Mouse (Mus musculus) heart, embryonic 15.5 days (tissue): ENCODE data around the gene Zfp422. TPM values are rescaled to one million over a fixed set of nuclear protein-coding genes. Genes with fewer than 3 reads are reported as not detected.

ENCODE experiments used
- ATAC-seq: fragments of 200-750 bp; cut with Nextera tagmentation; replicated peaks from 2 replicates; pipeline ENCODE4 v1.8.0; 2017; ENCODE audit warnings: low read depth, moderate TSS enrichment; ENCODE audit not compliant: insufficient number of reproducible peaks, insufficient read depth, low FRiP score
- H3K27ac ChIP-seq: fragments of 300-500 bp; sonication (generic); 2 replicates; pipeline ENCODE4 v1.5.1; 2015; ENCODE audit warnings: mild to moderate bottlenecking, inconsistent platforms
- H3K27me3 ChIP-seq: fragments of 300-500 bp; sonication (generic); 2 replicates; pipeline ENCODE4 v1.6.1; 2015; ENCODE audit warnings: inconsistent platforms
- H3K36me3 ChIP-seq: fragments of 300-500 bp; sonication (generic); 2 replicates; pipeline ENCODE4 v1.6.1; 2015; ENCODE audit warnings: mild to moderate bottlenecking, inconsistent platforms
- H3K4me1 ChIP-seq: fragments of 300-500 bp; sonication (generic); replicated peaks from 2 replicates; pipeline ENCODE4 v1.6.1; 2015; ENCODE audit warnings: inconsistent platforms
- H3K4me2 ChIP-seq: fragments of 300-500 bp; sonication (generic); 2 replicates; pipeline ENCODE4 v1.6.1; 2015; ENCODE audit warnings: inconsistent platforms, mild to moderate bottlenecking, moderate library complexity
- H3K4me3 ChIP-seq: fragments of 300-500 bp; sonication (generic); 2 replicates; pipeline ENCODE4 v1.5.1; 2015; ENCODE audit warnings: mild to moderate bottlenecking, inconsistent platforms
- H3K9ac ChIP-seq: fragments of 300-500 bp; sonication (generic); 2 replicates; pipeline ENCODE4 v1.6.1; 2015; ENCODE audit warnings: mild to moderate bottlenecking, inconsistent platforms
- H3K9me3 ChIP-seq: fragments of 300-500 bp; sonication (generic); replicated peaks from 2 replicates; pipeline ENCODE4 v1.6.1; 2016; ENCODE audit warnings: inconsistent platforms
- WGBS: fragments of 180-500 bp; shearing (Covaris S2); methylation state at CpG from one replicate; pipeline ENCODE4 v1.1.7; 2015; ENCODE audit warnings: mixed read lengths; 5-methylcytosine and 5-hydroxymethylcytosine counted together
- polyA plus RNA-seq: library from polyadenylated mRNA; unstranded; fragments of >200 nt; fragmentation: Nextera tagmentation; extraction: Ambion mirVana; gene quantifications from 2 replicates; pipeline ENCODE4 v1.2.1, GENCODE M21; 2015

Zfp422 gene
- polyA plus RNA-seq = 74.8 and 81.6 TPM in 2 replicates

- Histone ChIP-seq H3K27me3 (no peaks in the 10 kb centered on the region), H3K36me3 (peaks cover 21% of the 10 kb centered on the region), H3K9ac (peak within 1 kb of the TSS; percentile 82), H3K4me1 (peaks cover 13% of the 10 kb centered on the region; the same call in 1 of the 2 replicates), H3K4me3 (peak within 1 kb of the TSS; percentile 79), H3K4me2 (peak within 1 kb of the TSS; percentile 66), H3K9me3 (no peaks in the 10 kb centered on the region), H3K27ac (peak within 1 kb of the TSS; percentile 85)
- peak; percentile 80 for ATAC-seq
- WGBS = under 1% methylated on average over 56 of the region's 56 CpGs
Measured at GRCm38 (mm10) chr6:116628539-116629171, at the start of gene Zfp422. Gene Zfp422, minus strand, starts transcription at chr6:116628999.

DNA sequence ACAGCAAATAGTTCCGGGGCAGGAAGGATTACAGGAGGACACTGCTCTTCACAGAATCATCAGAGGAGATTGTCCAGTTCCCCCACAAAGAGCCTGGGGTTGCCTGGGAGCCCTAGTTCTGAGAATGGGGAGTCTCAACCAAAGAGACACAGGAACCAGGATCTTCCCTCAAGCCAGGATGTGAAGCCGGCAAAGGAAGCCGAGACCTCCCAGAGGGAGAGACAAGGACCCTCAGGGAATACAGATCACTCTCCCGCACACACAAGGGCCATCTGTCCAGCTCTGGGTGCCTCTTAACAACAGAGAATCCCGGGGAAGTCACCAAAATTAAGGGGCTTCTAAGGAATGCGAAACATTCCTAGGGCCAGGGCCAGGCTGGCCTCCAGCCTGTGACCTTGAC, 48.5 kb upstream of the Zfp422 start:
- 67% methylated on average over 6 of the region's 6 CpGs for WGBS
- peaks cover 42% of the 10 kb centered on the region for H3K4me1 ChIP-seq
- H3K27me3 ChIP-seq = no peaks in the 10 kb centered on the region
- ATAC-seq = no peak
- H3K9ac ChIP-seq = no peak overlapping the region
- no peaks in the 10 kb centered on the region for H3K9me3 ChIP-seq
- H3K4me3 ChIP-seq = no peak overlapping the region
- H3K27ac ChIP-seq = no peak overlapping the region
- no peaks in the 10 kb centered on the region for H3K36me3 ChIP-seq
- no peak overlapping the region for H3K4me2 ChIP-seq

DNA sequence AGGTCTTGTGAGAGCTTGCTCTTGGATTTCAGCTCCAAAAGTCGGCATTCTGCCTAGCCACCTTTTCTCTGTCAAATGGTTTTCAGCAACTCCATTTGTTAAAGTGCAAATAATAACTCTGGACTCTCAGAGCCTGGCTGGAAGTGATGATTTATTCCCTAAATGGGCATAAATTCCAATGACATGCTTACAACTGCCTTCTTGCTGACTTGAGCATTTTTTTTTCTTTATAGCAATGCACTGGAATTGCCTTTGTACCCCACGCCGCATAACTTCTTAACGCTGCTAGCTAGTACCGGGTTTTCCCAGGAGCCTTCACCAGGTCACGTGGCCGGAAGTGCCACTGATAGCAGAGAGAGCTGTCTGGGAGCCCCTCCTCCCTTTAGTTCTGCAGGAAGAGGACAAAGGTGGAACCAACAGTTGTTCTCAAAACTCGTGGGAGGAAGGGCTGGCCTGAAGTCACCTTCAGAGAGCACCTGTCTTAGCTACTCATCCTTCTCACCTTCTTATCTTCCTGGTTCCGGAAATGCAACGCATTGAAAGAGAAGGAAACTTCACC, 47.6 kb upstream of the Zfp422 start:
- no peak overlapping the region for H3K4me3 ChIP-seq
- H3K4me2 ChIP-seq = no peak overlapping the region; the same call in 1 of the 2 replicates
- H3K36me3 ChIP-seq = no peaks in the 10 kb centered on the region
- no peak overlapping the region for H3K27ac ChIP-seq
- peaks cover 49% of the 10 kb centered on the region for H3K4me1 ChIP-seq
- H3K27me3 ChIP-seq = no peaks in the 10 kb centered on the region
- no peak for ATAC-seq
- no peak overlapping the region for H3K9ac ChIP-seq
- H3K9me3 ChIP-seq = no peaks in the 10 kb centered on the region
- 44% methylated on average over 10 of the region's 10 CpGs for WGBS

DNA sequence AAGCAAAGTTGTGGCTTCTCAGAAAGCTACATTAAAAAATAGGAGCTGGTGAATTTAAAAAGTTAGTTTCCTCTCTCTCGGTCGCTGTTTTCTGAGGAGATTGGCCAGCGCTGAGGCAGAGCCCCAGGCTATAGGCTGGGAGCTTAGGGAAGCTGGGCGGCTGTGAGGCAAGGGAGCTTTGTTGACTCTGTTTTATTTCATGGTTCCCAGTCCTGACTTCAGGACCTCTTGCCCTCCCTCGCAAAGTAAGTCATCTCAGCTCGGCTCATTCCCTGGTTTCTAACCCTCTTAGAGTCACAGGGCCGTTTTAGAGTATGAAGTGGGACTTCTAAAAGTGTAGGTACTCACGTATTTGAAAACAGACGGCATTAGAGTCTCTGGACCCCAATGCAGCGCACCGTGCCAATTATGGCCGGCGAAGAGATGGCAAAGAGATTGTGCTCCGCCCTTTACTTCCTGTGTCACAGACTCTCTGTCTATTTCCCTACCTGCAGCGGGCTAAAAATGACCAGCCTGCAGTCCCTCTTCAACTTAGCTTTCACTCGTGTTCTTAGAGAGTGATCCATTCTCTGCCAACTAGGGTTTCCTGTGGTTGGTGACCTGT, 45.6 kb upstream of the Zfp422 start:
- H3K27ac ChIP-seq = peak overlapping the region; percentile 78
- no peak for ATAC-seq
- peak overlapping the region; percentile 58 for H3K9ac ChIP-seq
- 24% methylated on average over 16 of the region's 16 CpGs for WGBS
- H3K36me3 ChIP-seq = no peaks in the 10 kb centered on the region
- peak overlapping the region; percentile 59 for H3K4me3 ChIP-seq
- H3K4me1 ChIP-seq = peaks cover 55% of the 10 kb centered on the region
- H3K4me2 ChIP-seq = peak overlapping the region; percentile 94
- H3K27me3 ChIP-seq = no peaks in the 10 kb centered on the region
- H3K9me3 ChIP-seq = no peaks in the 10 kb centered on the region

DNA sequence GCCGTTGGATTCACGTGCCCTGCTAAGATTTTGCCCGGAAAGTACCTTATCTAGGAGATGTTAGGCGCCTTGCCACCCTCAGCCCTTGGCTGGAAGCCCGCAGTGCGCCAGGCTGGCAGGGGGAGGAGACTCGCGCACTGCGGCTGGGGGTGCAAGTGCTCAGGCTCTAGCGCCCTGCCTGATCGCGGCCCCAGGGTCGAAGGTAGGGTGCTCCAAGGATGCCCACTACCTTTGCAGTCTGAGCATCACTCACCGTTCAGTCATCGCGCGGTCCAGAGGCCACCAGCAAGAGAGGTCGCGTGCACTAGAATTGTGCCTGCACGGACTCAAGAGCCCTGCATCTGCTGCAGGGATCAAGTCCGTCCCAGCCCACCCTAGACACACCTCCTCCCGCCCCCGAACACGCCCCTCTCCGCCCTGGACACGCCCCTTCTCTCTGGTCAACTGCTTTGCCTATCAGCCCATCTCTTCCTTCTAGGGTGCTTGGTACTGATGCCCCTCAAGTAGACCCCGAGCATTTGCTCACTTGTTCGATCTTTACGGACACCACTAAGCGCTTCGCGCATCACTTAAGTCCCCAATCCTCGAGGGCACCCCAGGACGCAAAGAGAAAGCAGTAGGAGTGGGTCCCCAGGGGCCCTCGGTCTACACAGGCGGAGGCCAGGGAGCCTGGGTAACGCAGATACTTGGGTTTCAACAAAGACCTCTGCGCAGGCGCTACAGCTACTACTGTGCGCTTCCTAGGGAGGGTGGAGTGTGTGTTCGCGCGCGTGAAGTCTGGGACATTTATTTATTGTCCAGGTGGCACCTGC, 44.9 kb upstream of the Zfp422 start, which contains the start of gene Rassf4:
TSS of gene Rassf4 (minus strand) at position 482 of the 812 bp plus-strand sequence.
- peak within 1 kb of the TSS; percentile 78 for H3K27ac ChIP-seq
- H3K9ac ChIP-seq = peak within 1 kb of the TSS; percentile 58
- peak within 1 kb of the TSS; percentile 59 for H3K4me3 ChIP-seq
- H3K4me1 ChIP-seq = peaks cover 55% of the 10 kb centered on the region
- no peaks in the 10 kb centered on the region for H3K27me3 ChIP-seq
- H3K36me3 ChIP-seq = no peaks in the 10 kb centered on the region
- peak; percentile 83 for ATAC-seq
- H3K4me2 ChIP-seq = peak within 1 kb of the TSS; percentile 94
- H3K9me3 ChIP-seq = no peaks in the 10 kb centered on the region
- under 1% methylated on average over 44 of the region's 44 CpGs for WGBS

DNA sequence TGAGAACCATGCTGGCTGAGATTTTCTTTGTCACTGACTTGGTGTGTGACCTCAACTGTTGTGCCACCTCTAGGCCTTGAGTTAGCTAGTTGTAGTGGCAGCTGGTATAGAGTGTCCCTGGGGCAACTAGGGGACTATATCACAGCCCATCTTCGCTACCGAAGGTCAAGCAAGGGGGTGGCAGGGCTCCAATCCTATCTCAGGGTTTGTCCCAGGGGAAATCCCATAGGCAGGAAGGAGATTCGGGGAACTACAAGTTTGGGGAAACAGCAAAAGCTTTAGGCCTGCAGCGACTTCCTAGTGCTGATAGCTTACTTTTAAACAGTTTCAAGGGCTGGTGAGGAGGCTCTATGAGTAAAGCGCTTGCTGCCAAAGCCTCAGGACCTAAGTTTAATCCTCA, 43.5 kb upstream of the Zfp422 start:
- Histone ChIP-seq H3K9ac (no peak overlapping the region), H3K27ac (no peak overlapping the region), H3K36me3 (no peaks in the 10 kb centered on the region), H3K4me2 (peak overlapping the region; percentile 94; the same call in 1 of the 2 replicates), H3K4me3 (no peak overlapping the region), H3K9me3 (no peaks in the 10 kb centered on the region), H3K4me1 (peaks cover 55% of the 10 kb centered on the region), H3K27me3 (no peaks in the 10 kb centered on the region)
- WGBS = 61% methylated on average over 5 of the region's 5 CpGs
- ATAC-seq = no peak

- H3K9ac ChIP-seq = no peak overlapping the region
- WGBS = 85% methylated on average over 4 of the region's 4 CpGs
Measured at GRCm38 (mm10) chr6:116671768-116672167, 43.0 kb upstream of the Zfp422 start.

DNA sequence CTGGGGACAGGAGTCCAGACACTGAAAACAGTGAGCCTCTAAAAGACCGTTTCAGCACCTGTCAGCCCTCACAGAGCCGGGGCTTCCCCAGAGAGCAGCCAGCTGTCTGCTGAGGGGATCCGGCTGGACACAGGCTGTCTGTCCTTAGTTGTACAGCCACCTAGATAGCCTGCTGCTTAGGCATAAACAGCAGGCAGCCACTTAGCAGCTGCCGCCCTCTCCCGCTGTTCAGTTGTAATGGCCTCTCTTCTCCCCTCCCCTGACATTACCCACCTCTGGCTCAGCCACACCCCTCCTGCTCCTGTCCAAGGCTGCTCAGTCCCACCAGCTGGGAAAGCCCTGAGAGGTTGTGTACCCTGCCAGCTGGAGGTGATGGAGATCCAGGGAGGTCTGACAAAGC, 42.2 kb upstream of the Zfp422 start:
- no peaks in the 10 kb centered on the region for H3K9me3 ChIP-seq
- no peak overlapping the region for H3K4me2 ChIP-seq
- no peak overlapping the region for H3K4me3 ChIP-seq
- H3K27ac ChIP-seq = no peak overlapping the region
- WGBS = 17% methylated on average over 5 of the region's 5 CpGs
- no peaks in the 10 kb centered on the region for H3K27me3 ChIP-seq
- no peak overlapping the region for H3K9ac ChIP-seq
- H3K4me1 ChIP-seq = peaks cover 47% of the 10 kb centered on the region
- no peak for ATAC-seq
- H3K36me3 ChIP-seq = no peaks in the 10 kb centered on the region

More at GRCm38 (mm10) chr6:116671768-116672167, 43.0 kb upstream of the Zfp422 start:
- Histone ChIP-seq H3K27ac (no peak overlapping the region), H3K9me3 (no peaks in the 10 kb centered on the region), H3K4me3 (no peak overlapping the region), H3K36me3 (no peaks in the 10 kb centered on the region), H3K4me2 (no peak overlapping the region), H3K27me3 (no peaks in the 10 kb centered on the region), H3K4me1 (peaks cover 54% of the 10 kb centered on the region)
- no peak for ATAC-seq

- Histone ChIP-seq H3K4me1 (peaks cover 53% of the 10 kb centered on the region), H3K4me3 (no peak overlapping the region), H3K36me3 (no peaks in the 10 kb centered on the region), H3K9me3 (no peaks in the 10 kb centered on the region), H3K9ac (no peak overlapping the region), H3K27ac (no peak overlapping the region), H3K27me3 (no peaks in the 10 kb centered on the region), H3K4me2 (no peak overlapping the region)
- no peak for ATAC-seq
- 54% methylated on average over 6 of the region's 6 CpGs for WGBS
Measured at GRCm38 (mm10) chr6:116670144-116670543, 41.3 kb upstream of the Zfp422 start.

GRCm38 (mm10) chr6:116668682-116669470, 40.1 kb upstream of the Zfp422 start:
- no peak overlapping the region for H3K9ac ChIP-seq
- peaks cover 51% of the 10 kb centered on the region for H3K4me1 ChIP-seq
- H3K4me2 ChIP-seq = no peak overlapping the region
- no peaks in the 10 kb centered on the region for H3K9me3 ChIP-seq
- no peak overlapping the region for H3K4me3 ChIP-seq
- H3K27ac ChIP-seq = no peak overlapping the region
- no peaks in the 10 kb centered on the region for H3K36me3 ChIP-seq
- WGBS = 45% methylated on average over 11 of the region's 11 CpGs
- no peaks in the 10 kb centered on the region for H3K27me3 ChIP-seq
- no peak for ATAC-seq
